Mouse (Mus musculus) hindbrain, postnatal 0 days (tissue): ENCODE data around the gene Tmem108. TPM values are rescaled to one million over a fixed set of nuclear protein-coding genes. Genes with fewer than 3 reads are reported as not detected.

Experiments used
- ATAC-seq: fragments of 200-750 bp; cut with Nextera tagmentation; 2 replicates; pipeline ENCODE4 v1.8.0; 2017; ENCODE audit warnings: mild to moderate bottlenecking, moderate TSS enrichment, moderate library complexity
- DNase-seq: peaks from one replicate; pipeline ENCODE4 v3.0.0-alpha.2; 2015; ENCODE audit warnings: low spot score
- H3K27ac ChIP-seq: fragments of 300-500 bp; sonication (generic); 2 replicates; pipeline ENCODE4 v1.5.1; 2014; ENCODE audit warnings: mild to moderate bottlenecking
- H3K27me3 ChIP-seq: fragments of 300-500 bp; sonication (generic); 2 replicates; pipeline ENCODE4 v1.6.1; 2014; ENCODE audit warnings: low read length, mixed read lengths; ENCODE audit not compliant: insufficient read depth
- H3K36me3 ChIP-seq: fragments of 300-500 bp; sonication (generic); 2 replicates; pipeline ENCODE4 v1.6.1; 2014; ENCODE audit warnings: low read length, mixed read lengths; ENCODE audit not compliant: insufficient read depth
- H3K4me1 ChIP-seq: fragments of 300-500 bp; sonication (generic); 2 replicates; pipeline ENCODE4 v1.6.1; 2014; ENCODE audit warnings: antibody characterized with exemption, low read length, mixed read lengths; ENCODE audit not compliant: insufficient read depth
- H3K4me2 ChIP-seq: fragments of 300-500 bp; sonication (generic); 2 replicates; pipeline ENCODE4 v1.6.1; 2014; ENCODE audit warnings: low read depth, mild to moderate bottlenecking, low read length, moderate library complexity, mixed read lengths
- H3K4me3 ChIP-seq: fragments of 300-500 bp; sonication (generic); 2 replicates; pipeline ENCODE4 v1.5.1; 2014; ENCODE audit warnings: low read length
- H3K9ac ChIP-seq: fragments of 300-500 bp; sonication (generic); replicated peaks from 2 replicates; pipeline ENCODE4 v1.6.1; 2014; ENCODE audit warnings: mild to moderate bottlenecking, low read length, moderate library complexity, mixed read lengths
- H3K9me3 ChIP-seq: fragments of 300-500 bp; sonication (generic); 2 replicates; pipeline ENCODE4 v1.6.1; 2016; ENCODE audit warnings: low read length, mixed read lengths
- CTCF ChIP-seq: IDR thresholded peaks from 2 replicates; pipeline ENCODE4 v1.5.1; 2016; ENCODE audit warnings: antibody characterized with exemption, control low read depth, low read depth
- WGBS: fragments of 180-500 bp; shearing (Covaris S2); extraction: QIAGEN DNeasy Blood & Tissue Kit; methylation state at CpG from one replicate; pipeline ENCODE4 v1.1.7; 2014; 5-methylcytosine and 5-hydroxymethylcytosine counted together
- polyA plus RNA-seq: library from polyadenylated mRNA; unstranded; fragments of >200 nt; fragmentation: Nextera tagmentation; extraction: Ambion mirVana; gene quantifications from 2 replicates; pipeline ENCODE4 v1.2.1, GENCODE M21; 2015
- total RNA-seq: library from RNA; depleted of rRNA; stranded (reverse); fragments of >200 nt; gene quantifications from 2 replicates; pipeline ENCODE4 v1.2.3, GENCODE M21; 2014

Tmem108 gene
- total and polyA plus RNA-seq, 2 experiments from 2014 or later = 21.5 to 24.4 TPM

DNA sequence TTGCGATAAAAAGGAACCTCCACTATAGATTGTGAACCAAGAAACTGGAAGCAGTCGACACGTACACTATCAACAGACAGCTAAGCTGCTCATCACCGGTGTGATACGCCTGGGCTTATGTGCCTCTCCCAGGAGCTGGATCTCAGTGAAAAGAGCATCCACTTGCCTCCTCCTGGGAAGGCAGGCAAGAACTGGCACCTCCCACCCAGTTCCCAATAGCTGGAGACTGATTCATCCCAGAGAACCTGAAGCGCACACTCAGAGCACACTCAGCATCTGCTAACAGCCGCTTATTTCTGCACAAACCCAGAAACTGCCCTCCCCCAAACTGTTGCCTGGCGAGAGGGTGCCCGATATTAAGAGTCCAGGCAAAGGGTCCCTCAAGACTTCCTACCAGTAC, 69.8 kb downstream of the Tmem108 start:
- H3K4me3 ChIP-seq = no peak overlapping the region
- no peak overlapping the region for H3K4me2 ChIP-seq
- no peaks in the 10 kb centered on the region for H3K9me3 ChIP-seq
- H3K27me3 ChIP-seq = no peaks in the 10 kb centered on the region
- DNase-seq (no peak), ATAC-seq (no peak)
- TF ChIP-seq CTCF = no peak
- H3K4me1 ChIP-seq = peaks cover 21% of the 10 kb centered on the region
- no peak overlapping the region for H3K27ac ChIP-seq
- no peaks in the 10 kb centered on the region for H3K36me3 ChIP-seq
- no peak overlapping the region for H3K9ac ChIP-seq
- 60% methylated on average over 9 of the region's 9 CpGs for WGBS

DNA sequence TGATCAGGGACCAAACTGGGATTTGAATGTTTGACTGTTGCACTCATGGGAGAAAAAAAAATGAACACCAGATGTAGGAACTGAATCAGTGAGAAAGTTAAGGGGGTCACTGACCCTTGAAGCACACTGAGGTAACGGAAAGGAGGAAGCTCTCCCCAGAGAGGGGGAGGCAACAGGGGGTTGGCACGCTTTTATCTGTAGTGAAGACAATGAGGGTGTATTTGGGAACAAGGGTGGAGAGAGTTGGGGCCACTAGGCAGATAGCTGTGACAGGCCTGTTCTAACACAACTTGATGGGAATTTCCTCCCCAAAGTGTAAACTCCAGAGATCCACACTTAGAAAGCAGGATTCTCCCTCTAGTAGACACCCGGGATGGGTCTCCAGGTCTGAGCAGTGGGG, 71.2 kb downstream of the Tmem108 start:
- no peaks in the 10 kb centered on the region for H3K36me3 ChIP-seq
- WGBS = 57% methylated on average over 3 of the region's 3 CpGs

DNA sequence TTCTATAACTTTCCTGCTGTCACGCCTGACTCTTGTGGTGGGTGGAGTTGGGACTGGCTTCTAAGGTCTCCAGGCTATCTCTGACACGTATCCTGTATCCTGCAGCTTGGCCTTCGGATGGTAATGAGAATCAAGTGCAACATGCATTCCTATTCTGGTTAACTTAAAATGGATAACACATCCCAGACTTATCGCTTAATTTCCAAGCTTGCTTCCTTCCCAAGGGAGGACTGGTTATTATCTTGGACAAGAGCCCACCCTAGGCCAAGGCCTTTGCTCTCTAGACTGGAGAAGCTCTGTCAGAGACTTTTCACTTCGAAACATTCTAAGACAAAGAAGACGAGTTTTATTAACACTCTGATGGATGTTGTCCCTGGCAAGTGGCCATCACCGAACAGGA, 71.9 kb downstream of the Tmem108 start:
- Histone ChIP-seq H3K27ac (no peak overlapping the region), H3K9me3 (no peaks in the 10 kb centered on the region), H3K9ac (no peak overlapping the region), H3K4me2 (no peak overlapping the region), H3K36me3 (no peaks in the 10 kb centered on the region), H3K27me3 (no peaks in the 10 kb centered on the region), H3K4me1 (peaks cover 21% of the 10 kb centered on the region), H3K4me3 (no peak overlapping the region)
- 60% methylated on average over 7 of the region's 7 CpGs for WGBS
- no peak for DNase-seq
- no peak for TF ChIP-seq CTCF
- ATAC-seq = no peak

More for the DNA sequence above, 71.2 kb downstream of the Tmem108 start:
- no peak for DNase-seq
- Histone ChIP-seq H3K9me3 (no peaks in the 10 kb centered on the region), H3K27me3 (no peaks in the 10 kb centered on the region), H3K4me1 (peaks cover 21% of the 10 kb centered on the region), H3K4me3 (no peak overlapping the region), H3K27ac (no peak overlapping the region), H3K4me2 (no peak overlapping the region), H3K9ac (no peak overlapping the region)
- no peak for ATAC-seq
- TF ChIP-seq CTCF = no peak

DNA sequence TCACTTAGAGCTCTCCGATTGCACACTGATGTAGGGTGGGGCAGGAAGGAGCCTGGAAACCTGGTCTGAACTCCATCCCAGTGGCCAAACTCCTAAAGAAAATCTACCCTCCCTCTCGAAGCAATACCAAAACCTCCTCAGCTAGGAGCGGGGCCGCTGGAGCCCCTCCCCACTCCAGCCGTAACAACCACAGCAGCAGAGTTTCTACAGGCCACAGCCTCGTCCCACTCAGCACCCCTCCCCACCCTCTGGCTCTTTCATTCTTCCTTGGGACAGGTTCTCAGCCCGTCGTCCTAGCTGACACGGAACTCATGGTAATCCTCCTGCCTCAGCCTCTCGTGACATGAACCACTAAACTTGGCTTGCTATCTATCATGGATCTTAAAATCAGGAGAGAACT, 72.6 kb downstream of the Tmem108 start:
- 92% methylated on average over 10 of the region's 10 CpGs for WGBS
- TF ChIP-seq CTCF = no peak
- no peaks in the 10 kb centered on the region for H3K9me3 ChIP-seq
- no peak overlapping the region for H3K4me3 ChIP-seq
- ATAC-seq (no peak), DNase-seq (no peak)
- no peak overlapping the region for H3K27ac ChIP-seq
- H3K4me1 ChIP-seq = peaks cover 21% of the 10 kb centered on the region
- no peak overlapping the region for H3K4me2 ChIP-seq
- no peaks in the 10 kb centered on the region for H3K36me3 ChIP-seq
- H3K27me3 ChIP-seq = no peaks in the 10 kb centered on the region
- H3K9ac ChIP-seq = no peak overlapping the region

DNA sequence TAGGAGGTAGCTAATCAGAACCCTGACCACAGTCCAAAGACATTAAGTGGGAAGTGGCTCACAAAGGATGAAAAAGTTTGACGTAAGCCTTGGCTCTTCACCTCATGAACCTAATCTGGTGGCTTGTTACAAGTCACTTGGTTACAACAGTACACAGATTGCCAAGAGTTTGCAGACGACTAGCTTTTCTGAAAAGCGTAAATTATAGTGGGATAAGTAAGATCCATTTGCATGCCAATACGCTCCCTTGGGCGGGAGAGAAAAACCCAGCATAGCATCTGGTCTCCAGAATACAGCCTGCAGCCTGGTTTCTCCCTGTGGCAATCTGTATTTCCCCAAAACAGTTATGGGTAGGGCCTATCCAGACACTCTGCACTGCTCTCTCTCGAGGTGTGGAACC, 74.5 kb downstream of the Tmem108 start:
- DNase-seq = peak; percentile 75
- Histone ChIP-seq H3K4me2 (no peak overlapping the region), H3K4me1 (peaks cover 11% of the 10 kb centered on the region), H3K36me3 (no peaks in the 10 kb centered on the region), H3K27me3 (no peaks in the 10 kb centered on the region), H3K27ac (no peak overlapping the region), H3K9ac (no peak overlapping the region), H3K9me3 (no peaks in the 10 kb centered on the region), H3K4me3 (no peak overlapping the region)
- ATAC-seq = peak; percentile 49; the same call in 1 of the 2 replicates
- 30% methylated on average over 6 of the region's 6 CpGs for WGBS
- no peak for TF ChIP-seq CTCF

DNA sequence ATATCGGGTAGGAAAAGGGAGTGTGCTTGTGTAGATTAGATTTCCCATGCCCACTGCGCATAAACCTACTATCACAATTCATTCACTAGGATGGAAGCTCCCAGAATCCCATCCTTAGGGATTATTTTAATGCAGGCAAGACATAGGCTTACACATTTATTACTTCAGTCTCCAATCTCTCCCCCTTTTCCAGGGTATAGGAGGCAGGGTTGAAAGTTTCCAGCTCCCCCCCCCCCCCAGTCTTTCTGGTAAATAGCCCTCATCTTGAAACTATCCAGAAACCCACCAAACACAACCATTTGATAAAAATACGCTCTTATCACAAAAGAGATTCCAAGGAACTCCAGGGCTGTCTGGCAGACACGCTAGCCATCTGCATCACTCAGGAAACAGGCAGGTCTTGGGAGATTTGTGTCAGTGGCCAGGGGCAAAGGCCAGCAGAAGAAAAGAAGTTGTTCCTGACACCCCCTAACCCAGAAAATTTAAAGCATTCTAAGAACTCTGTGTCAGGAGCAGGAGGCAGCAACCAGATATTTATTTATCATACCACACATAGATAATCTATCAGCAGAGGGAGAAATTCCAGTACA, 79.8 kb downstream of the Tmem108 start:
- Histone ChIP-seq H3K4me3 (no peak overlapping the region), H3K4me1 (peaks cover 6% of the 10 kb centered on the region), H3K9me3 (no peaks in the 10 kb centered on the region), H3K36me3 (no peaks in the 10 kb centered on the region), H3K27ac (no peak overlapping the region), H3K27me3 (no peaks in the 10 kb centered on the region), H3K9ac (no peak overlapping the region), H3K4me2 (no peak overlapping the region)
- TF ChIP-seq CTCF = no peak
- no peak for DNase-seq
- 79% methylated on average over 4 of the region's 4 CpGs for WGBS
- ATAC-seq = no peak

DNA sequence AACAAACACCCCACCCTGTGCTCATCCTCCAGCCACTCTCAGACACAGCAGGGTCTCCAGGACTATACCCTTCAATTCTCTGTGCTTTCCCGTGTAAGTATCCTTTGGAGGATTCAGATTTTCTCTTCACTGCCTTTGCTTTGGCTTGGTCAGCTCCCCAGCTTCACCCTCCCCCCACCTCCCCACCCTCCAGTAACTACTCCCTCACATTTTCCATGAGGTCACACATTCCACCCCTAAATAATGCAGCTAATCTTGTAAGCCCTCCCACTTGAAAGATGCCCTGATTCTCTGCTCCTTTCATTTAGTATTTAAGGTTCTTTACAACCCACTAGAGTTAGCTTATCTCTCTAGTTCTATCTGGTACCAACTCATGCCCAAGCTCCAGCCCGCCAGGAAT, 82.4 kb downstream of the Tmem108 start:
- ATAC-seq (no peak), DNase-seq (no peak)
- no peak overlapping the region for H3K4me3 ChIP-seq

More for the DNA sequence above, 82.4 kb downstream of the Tmem108 start:
- no peaks in the 10 kb centered on the region for H3K36me3 ChIP-seq
- no peaks in the 10 kb centered on the region for H3K9me3 ChIP-seq
- no peak overlapping the region for H3K9ac ChIP-seq
- no peak overlapping the region for H3K4me2 ChIP-seq
- no peak for TF ChIP-seq CTCF
- no peaks in the 10 kb centered on the region for H3K27me3 ChIP-seq
- 55% methylated on average over 2 of the region's 2 CpGs for WGBS
- no peak overlapping the region for H3K27ac ChIP-seq
- peaks cover 6% of the 10 kb centered on the region for H3K4me1 ChIP-seq
